Mouse (Mus musculus) gastrocnemius, postnatal 10 days (tissue): Measurements from ENCODE around the gene Spem2. TPM values are rescaled to one million over a fixed set of nuclear protein-coding genes. Genes with fewer than 3 reads are reported as not detected.
A peak's percentile ranks its signal among the peaks of the same experiment; 100 is the strongest.

Experiments
- DNase-seq: peaks from one replicate; pipeline ENCODE4 v3.0.0; 2021; ENCODE audit warnings: mixed read lengths
- total RNA-seq, 2 experiments: library from RNA; stranded (reverse); gene quantifications; 2 replicates each; pipeline ENCODE4 v1.2.3; 2021

Spem2 gene
- total RNA-seq, 2 experiments from 2014 or later: not detected

GRCm38 (mm10) chr11:69799394-69800137 is 18.7 kb downstream of the Spem2 start:
- DNase-seq: no peak

DNA sequence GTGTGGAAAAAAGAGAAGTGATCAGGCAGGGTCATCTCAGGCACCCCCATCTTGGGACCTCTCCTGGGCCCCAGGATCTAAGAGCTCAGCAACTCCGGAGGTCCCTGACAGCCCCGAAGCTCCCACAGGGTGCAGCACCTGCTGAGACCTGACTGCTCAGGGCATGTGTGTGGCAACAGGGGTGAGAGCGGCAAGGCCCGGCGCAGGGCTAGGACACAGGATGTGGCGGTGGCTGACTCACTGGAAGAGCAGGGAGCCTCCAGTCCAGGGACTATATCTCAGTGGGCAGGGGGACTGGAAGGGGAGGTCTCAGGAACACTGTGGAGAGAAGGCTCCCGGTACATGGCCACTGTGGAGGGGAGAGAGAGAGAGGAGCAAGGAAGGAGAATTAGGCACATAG is 20.3 kb downstream of the Spem2 start:
- no peak for DNase-seq

- no peak for DNase-seq
Observed at GRCm38 (mm10) chr11:69795983-69796435, 22.3 kb downstream of the Spem2 start.

GRCm38 (mm10) chr11:69795168-69795982 is 22.9 kb downstream of the Spem2 start, which contains the start of gene Chrnb1:
Gene Chrnb1, minus strand, starts transcription at chr11:69795943.
- peak; percentile 88 for DNase-seq

GRCm38 (mm10) chr11:69793429-69793828 is 24.8 kb downstream of the Spem2 start:
- no peak for DNase-seq

DNA sequence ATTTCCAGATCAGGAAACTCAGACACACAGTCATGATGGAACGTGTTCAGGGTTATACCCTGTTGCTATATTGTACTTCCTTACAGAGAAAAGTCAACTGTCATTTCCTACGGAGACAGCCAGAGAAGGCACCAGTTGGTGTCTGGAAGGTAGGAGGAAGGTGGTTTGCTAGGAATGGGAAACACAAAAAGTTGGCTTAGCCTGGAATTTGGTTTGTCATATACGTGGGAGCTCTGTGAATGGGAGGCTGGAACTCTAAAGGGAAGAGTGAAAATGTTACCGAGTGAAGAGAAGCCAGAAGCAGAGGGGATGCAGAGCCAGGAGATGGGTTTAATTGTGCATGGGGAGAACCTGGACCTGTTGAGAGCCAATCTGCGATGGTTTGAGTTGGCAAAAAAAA is 26.8 kb downstream of the Spem2 start:
- no peak for DNase-seq

DNA sequence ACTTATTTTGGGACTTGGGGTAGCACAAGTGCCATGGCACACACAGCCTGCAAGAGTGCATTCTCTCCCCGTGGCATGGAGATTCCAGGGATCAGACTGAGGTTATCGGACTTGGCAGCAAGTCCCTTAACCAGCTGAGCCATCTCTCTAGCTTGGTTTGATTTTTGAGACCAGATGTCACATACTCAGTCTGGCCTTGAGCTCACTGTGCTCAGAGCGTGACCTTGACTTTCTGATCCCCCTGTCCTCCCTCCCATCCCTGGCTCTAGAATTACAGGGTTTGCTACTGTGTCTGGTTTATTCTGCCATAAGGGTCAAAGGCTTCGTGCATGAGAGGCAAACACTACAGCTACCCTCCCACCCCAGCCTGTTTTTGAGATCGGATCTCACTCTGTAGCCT is 28.8 kb downstream of the Spem2 start:
- DNase-seq: no peak

DNA sequence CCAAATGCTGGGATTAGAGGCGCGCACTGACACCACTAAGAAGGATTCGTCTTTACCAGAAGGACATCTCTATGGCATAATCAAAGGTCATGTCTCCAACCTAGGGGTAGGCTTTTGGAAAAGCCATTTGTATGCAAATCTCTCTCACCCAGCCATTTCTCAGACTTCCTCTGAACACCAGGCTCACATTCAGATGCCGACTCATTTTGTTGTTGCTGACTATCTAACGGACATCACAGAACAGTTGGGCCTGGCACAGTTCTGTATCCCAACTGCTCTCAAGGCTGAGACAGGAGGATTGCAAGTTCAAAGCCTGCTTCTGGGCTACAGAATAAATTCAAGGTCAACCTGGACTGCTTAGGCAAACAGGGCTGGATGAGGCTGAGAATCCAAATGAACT is 31.0 kb downstream of the Spem2 start:
- no peak for DNase-seq

GRCm38 (mm10) chr11:69784793-69785272 is 33.4 kb downstream of the Spem2 start:
- no peak for DNase-seq

GRCm38 (mm10) chr11:69781828-69782227 is 36.4 kb downstream of the Spem2 start:
- DNase-seq: no peak

- no peak for DNase-seq
Observed at GRCm38 (mm10) chr11:69778985-69779384, 39.3 kb downstream of the Spem2 start.

GRCm38 (mm10) chr11:69778258-69778982 is 39.8 kb downstream of the Spem2 start:
- DNase-seq: no peak

DNA sequence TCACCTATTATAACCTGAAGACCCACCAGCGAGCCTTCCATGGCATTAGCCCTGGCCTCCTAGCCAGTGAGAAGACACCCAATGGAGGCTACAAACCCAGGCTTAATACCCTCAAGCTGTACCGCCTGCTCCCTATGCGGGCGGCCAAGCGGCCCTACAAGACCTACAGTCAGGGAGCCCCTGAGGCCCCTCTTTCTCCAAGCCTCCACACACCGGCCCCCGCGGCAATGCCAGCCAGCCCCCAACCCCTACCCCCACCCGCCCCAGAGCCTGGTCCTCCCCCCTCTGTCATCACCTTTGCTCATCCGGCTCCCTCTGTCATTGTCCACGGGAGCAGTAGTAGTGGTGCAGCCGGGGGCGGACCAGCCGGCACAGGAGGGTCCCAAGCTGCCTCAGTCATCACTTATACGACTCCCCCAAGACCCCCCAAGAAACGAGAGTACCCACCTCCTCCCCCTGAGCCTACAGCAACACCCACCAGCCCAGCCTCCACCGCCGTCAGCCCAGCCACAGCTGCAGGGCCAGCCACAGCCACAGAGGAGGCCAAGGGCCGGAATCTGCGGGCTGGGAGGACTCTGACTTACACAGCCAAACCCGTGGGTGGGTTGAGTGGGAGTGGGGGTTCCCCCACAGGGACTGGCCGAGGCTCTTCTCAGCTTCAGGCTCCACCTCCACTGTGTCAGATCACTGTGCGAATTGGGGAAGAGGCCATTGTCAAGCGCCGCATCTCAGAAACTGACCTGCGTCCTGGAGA is 40.6 kb downstream of the Spem2 start:
- DNase-seq: no peak

DNA sequence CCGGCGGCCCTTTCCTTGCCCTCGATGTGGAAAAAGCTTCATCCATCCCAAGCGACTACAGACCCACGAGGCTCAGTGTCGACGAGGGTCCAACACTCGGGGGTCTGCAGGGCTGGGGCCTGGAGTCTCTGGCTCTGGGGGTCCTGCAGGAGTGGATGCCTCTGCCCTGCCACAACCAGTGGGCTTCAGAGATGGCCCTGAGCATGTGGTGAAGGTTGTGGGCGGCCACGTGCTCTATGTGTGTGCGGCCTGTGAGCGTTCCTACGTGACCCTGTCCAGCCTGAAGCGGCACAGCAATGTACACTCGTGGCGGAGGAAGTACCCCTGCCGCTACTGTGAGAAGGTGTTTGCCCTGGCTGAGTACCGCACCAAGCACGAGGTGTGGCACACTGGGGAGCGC is 41.8 kb downstream of the Spem2 start:
- DNase-seq: no peak

- no peak for DNase-seq
Observed at GRCm38 (mm10) chr11:69775716-69776115, 42.5 kb downstream of the Spem2 start.

- DNase-seq: no peak
Observed at GRCm38 (mm10) chr11:69774961-69775360, 43.3 kb downstream of the Spem2 start.

GRCm38 (mm10) chr11:69767625-69767909 is 50.7 kb downstream of the Spem2 start:
- DNase-seq: no peak

DNA sequence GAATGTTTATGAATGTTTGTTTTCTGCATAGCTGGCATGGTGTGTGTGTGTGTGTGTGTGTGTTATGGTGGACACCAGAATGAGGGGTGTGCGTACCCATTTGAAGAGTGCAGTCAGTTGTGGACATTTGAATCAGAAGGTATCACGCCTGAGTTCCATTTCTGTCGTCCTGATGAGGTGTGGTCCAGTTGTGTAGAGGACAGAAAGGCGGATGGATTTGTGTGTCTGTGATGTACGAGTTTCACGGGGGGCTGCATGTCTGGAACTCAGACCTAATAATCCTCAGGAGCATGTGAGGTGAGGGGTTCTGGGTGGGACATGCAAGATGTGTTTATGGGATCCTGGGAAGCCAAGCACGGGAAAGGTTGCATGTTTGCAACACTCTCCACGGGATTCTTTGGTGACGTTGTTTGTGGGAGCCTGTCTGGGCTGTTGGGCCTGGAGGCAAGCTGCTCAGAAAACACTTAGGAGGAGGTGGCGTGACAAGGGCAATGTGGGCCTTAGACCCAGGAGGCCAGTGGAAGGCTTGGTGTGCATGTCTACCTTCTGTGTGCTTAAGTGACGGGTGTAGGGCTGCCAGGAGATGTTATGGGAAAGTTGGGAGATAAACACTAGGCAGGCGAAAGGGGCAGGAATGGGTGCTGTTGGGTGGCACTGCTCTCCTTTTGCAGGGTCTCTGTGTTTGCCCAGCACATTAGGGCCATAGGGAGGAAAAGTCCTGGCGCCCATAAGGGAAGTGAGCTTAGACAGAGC is 51.2 kb downstream of the Spem2 start:
- DNase-seq: no peak
